Mouse (Mus musculus) spleen, postnatal 36 days (tissue): Measurements from ENCODE around the gene Olfr301.

Source experiments
- DNase-seq, 2 experiments: peaks; one replicate each; pipeline ENCODE4 v3.0.0; 2022; ENCODE audit warnings: low spot score in 2 of 2, mixed read lengths in 1 of 2

The Olfr301 gene

GRCm38 (mm10) chr7:86403546-86403945 is at the start of gene Olfr301:
TSS of gene Olfr301 (plus strand) at chr7:86403846.
- DNase-seq, result no peak

- no peak for DNase-seq
Observed at GRCm38 (mm10) chr7:86366828-86367227, 36.8 kb upstream of the Olfr301 start, which contains the start of gene Olfr305. TSS of gene Olfr305 (minus strand) at chr7:86366928.

GRCm38 (mm10) chr7:86385769-86386168 is 17.9 kb upstream of the Olfr301 start:
- DNase-seq, result no peak

GRCm38 (mm10) chr7:86386558-86386957 is 17.1 kb upstream of the Olfr301 start, which contains the start of gene Olfr304:
TSS of gene Olfr304 (minus strand) at chr7:86386658.
- no peak for DNase-seq

- DNase-seq, result no peak
Observed at GRCm38 (mm10) chr7:86397689-86398088, 6.0 kb upstream of the Olfr301 start, which contains the start of gene Olfr303. TSS of gene Olfr303 (minus strand) at chr7:86397789.

GRCm38 (mm10) chr7:86459621-86460020 is 56.0 kb downstream of the Olfr301 start, which contains the start of gene Olfr299:
TSS of gene Olfr299 (plus strand) at chr7:86459921.
- no peak for DNase-seq
